Mouse (Mus musculus): ENCODE results near the gene Sh3d21.

- TF ChIP-seq CTCF (conservative IDR thresholded peaks at IDR 0.05; ENCODE audit: insufficient read depth, insufficient read length, low read depth, low read length) (0 out of 2 replicates have a peak, but pooled peaks have one; percentile 9), POLR2A (IDR thresholded peaks at IDR 0.05; ENCODE audit: low read depth, low read length) (no peak)
Observed at GRCm38 (mm10) chr4:126148161-126148961, 14.9 kb downstream of the Sh3d21 start.

All from kidney, adult 2 months (tissue).